Mouse (Mus musculus) kidney, adult 2 months (tissue): ENCODE data around the gene Cdc20b.

ENCODE experiments used
- CTCF ChIP-seq: fragments of 200-500 bp; conservative IDR thresholded peaks from 2 replicates; pipeline ENCODE4 v1.5.1; 2011; ENCODE audit warnings: low read depth, mild to moderate bottlenecking, control low read depth, low read length, moderate library complexity, mixed read lengths; ENCODE audit not compliant: insufficient read depth, insufficient read length
- POLR2A ChIP-seq: fragments of 200-500 bp; IDR thresholded peaks from one replicate; pipeline ENCODE4 v1.6.1; 2011; ENCODE audit warnings: low read depth, low read length, control low read depth

GRCm38 (mm10) chr13:112986451-112986950 is 48.4 kb upstream of the Cdc20b start:
- TF ChIP-seq CTCF (no peak), POLR2A (no peak)
